Mouse (Mus musculus): ENCODE data around the gene Cd4.

Gene Cd4

GRCm38 (mm10) chr6:124885956-124886381 lies 2.1 kb downstream of the Cd4 start:
- no peak for DNase-seq (ENCODE audit: low spot score in 2 of 2)

GRCm38 (mm10) chr6:124884714-124885500 lies 3.1 kb downstream of the Cd4 start:
- peak; percentile 50 to 66 for DNase-seq (ENCODE audit: low spot score in 2 of 2)

GRCm38 (mm10) chr6:124883351-124883750 lies 4.7 kb downstream of the Cd4 start:
- DNase-seq (ENCODE audit: low spot score in 2 of 2) = no peak

GRCm38 (mm10) chr6:124881821-124882220 lies 6.2 kb downstream of the Cd4 start:
- DNase-seq (ENCODE audit: low spot score in 2 of 2) = no peak

- no peak for DNase-seq (ENCODE audit: low spot score in 2 of 2)
These were observed 8.6 kb downstream of the Cd4 start for GRCm38 (mm10) chr6:124879390-124879789.

- no peak for DNase-seq (ENCODE audit: low spot score in 2 of 2)
These were observed 13.7 kb downstream of the Cd4 start for GRCm38 (mm10) chr6:124874348-124874747.

- no peak for DNase-seq (ENCODE audit: low spot score in 2 of 2)
These were observed 21.5 kb downstream of the Cd4 start for GRCm38 (mm10) chr6:124866560-124866959.

GRCm38 (mm10) chr6:124865766-124866362 lies 22.2 kb downstream of the Cd4 start:
- DNase-seq (ENCODE audit: low spot score in 2 of 2) = no peak

GRCm38 (mm10) chr6:124863658-124864298 lies 24.2 kb downstream of the Cd4 start, which contains the start of gene Gpr162:
Gpr162 (minus strand) TSS chr6:124863983.
- DNase-seq (ENCODE audit: low spot score in 2 of 2) = no peak

- no peak for DNase-seq (ENCODE audit: low spot score in 2 of 2)
These were observed 24.8 kb downstream of the Cd4 start for GRCm38 (mm10) chr6:124863125-124863657.

- no peak for DNase-seq (ENCODE audit: low spot score in 2 of 2)
These were observed 25.5 kb downstream of the Cd4 start for GRCm38 (mm10) chr6:124862406-124863124.

- no peak for DNase-seq (ENCODE audit: low spot score in 2 of 2)
These were observed 26.2 kb downstream of the Cd4 start for GRCm38 (mm10) chr6:124861802-124862201.

- DNase-seq (ENCODE audit: low spot score in 2 of 2) = no peak
These were observed 26.8 kb downstream of the Cd4 start for GRCm38 (mm10) chr6:124861266-124861665.

- DNase-seq (ENCODE audit: low spot score in 2 of 2) = no peak
These were observed 27.5 kb downstream of the Cd4 start for GRCm38 (mm10) chr6:124860511-124860910.

- peak; percentile 56 to 79 for DNase-seq (ENCODE audit: low spot score in 2 of 2)
These were observed 28.3 kb downstream of the Cd4 start for GRCm38 (mm10) chr6:124859725-124860124.

- DNase-seq (ENCODE audit: low spot score in 2 of 2) = no peak
These were observed 29.3 kb downstream of the Cd4 start for GRCm38 (mm10) chr6:124858561-124859318.

GRCm38 (mm10) chr6:124857840-124858530 lies 30.0 kb downstream of the Cd4 start:
- DNase-seq (ENCODE audit: low spot score in 2 of 2) = no peak

- peak; percentile 82 to 84 for DNase-seq (ENCODE audit: low spot score in 2 of 2)
These were observed 30.8 kb downstream of the Cd4 start, which contains the start of gene P3h3 for GRCm38 (mm10) chr6:124856916-124857839. P3h3 (minus strand) TSS chr6:124857752.

GRCm38 (mm10) chr6:124856321-124856720 lies 31.7 kb downstream of the Cd4 start:
- DNase-seq (ENCODE audit: low spot score in 2 of 2) = no peak
